Mouse (Mus musculus): ENCODE data around the gene Trim25.
"Not testable (repeated sequence)": the region's sequence is repeated elsewhere in the genome, so short reads cannot be mapped to it uniquely, and the experiment has no call there.

Trim25 gene

GRCm38 (mm10) chr11:88994492-88994891 lies 4.7 kb upstream of the Trim25 start:
- DNase-seq (ENCODE audit: low read depth, low spot score), result no peak

- no peak for DNase-seq (ENCODE audit: low read depth, low spot score)
These were observed 3.6 kb upstream of the Trim25 start for GRCm38 (mm10) chr11:88995616-88996015.

- DNase-seq (ENCODE audit: low read depth, low spot score), result peak; percentile 12
These were observed 2.7 kb upstream of the Trim25 start for GRCm38 (mm10) chr11:88996427-88996826.

- not testable (repeated sequence) for DNase-seq (ENCODE audit: low read depth, low spot score)
These were observed 1.8 kb upstream of the Trim25 start for GRCm38 (mm10) chr11:88997343-88997742.

- DNase-seq (ENCODE audit: low read depth, low spot score), result no peak
These were observed 770 bp upstream of the Trim25 start for GRCm38 (mm10) chr11:88998406-88998805.

DNA sequence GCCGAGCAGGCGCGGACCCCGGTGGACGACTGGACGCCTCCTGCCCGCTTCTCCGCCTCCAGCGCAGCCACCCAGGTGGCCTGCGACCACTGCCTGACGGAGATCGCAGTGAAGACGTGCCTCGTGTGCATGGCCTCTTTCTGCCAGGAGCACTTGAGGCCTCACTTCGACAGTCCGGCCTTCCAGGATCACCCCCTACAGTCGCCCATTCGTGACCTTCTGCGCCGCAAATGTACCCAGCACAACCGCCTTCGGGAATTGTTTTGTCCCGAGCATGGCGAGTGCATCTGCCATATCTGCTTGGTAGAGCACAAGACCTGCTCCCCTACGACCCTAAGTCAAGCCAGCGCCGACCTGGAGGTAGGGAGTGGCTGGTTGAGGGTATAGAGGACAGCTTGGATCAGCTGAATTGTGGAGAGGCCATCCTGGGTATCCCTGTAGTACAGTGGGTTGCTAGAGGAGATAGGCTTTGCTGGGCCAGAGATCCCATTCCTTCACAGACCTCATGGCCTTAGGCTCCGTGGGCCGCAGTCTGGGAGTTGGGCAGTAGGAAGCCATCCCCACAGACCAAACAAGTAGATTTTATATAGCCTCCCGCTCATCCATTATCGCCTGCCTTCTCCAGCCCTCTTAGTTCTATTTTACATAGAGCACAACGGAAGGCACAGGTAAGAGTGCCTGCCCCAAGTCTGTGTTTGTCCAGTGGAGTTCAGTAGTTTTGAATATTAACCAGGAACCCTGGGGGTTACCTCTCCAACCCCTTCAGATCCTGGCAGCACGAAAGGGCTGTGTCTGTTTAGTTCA lies 749 bp downstream of the Trim25 start:
- no peak for DNase-seq (ENCODE audit: low read depth, low spot score)

DNA sequence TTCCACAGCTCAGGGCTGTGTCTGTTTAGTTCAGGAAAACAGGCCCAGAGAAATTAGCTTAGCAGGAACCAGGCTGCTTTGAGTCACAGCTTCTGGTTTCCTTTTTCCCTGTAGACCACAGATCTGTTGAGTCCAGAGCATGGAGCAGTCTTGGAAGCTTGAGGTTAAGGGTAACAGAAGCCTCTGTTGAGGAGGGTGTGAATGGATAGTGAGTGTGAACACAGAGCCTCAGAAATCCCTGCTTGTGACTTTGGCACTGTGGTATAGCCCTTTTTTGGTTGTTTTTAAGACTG lies 1.3 kb downstream of the Trim25 start:
- DNase-seq (ENCODE audit: low read depth, low spot score), result no peak

DNA sequence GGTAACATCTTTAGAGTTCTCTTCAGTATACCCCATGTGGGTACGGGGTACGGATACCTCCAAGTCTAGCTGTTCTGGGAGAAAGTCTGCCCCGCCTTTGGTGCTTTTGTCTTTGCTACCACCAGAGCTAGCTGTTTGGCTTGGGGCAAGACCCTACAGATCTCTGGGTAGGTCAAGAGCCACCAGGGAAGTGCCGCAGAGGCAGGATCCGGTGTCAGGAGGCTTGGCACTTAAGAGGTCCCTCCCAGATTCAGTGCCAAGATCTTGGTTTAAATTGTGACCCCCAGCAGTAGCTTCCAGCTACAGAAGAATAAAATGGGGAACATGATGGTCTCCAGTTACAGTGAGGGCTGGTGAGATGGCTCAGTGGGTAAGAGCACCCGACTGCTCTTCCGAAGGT lies 2.4 kb downstream of the Trim25 start:
- DNase-seq (ENCODE audit: low read depth, low spot score), result no peak

GRCm38 (mm10) chr11:89002068-89002467 lies 2.9 kb downstream of the Trim25 start:
- DNase-seq (ENCODE audit: low read depth, low spot score), result no peak

DNA sequence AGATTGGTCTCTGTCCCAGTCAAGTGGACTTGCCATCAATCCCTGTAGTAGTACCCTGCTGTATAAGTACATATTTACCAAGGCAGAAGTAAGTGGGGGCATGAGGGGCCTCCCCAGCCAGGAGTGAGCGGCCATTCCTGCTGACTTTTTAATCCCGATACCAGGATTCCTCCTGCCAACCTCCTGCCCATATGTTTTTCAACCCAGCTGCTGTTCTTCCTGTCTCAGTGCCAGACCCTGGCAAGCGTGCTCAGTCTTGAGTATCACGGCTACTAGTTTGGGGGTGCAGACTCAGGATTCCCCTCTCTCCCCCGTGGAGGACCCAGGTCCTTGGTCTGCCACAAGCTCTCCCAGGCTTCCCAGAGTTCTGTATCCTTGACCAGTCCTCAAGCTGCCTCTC lies 3.4 kb downstream of the Trim25 start:
- DNase-seq (ENCODE audit: low read depth, low spot score), result no peak

GRCm38 (mm10) chr11:89003078-89003477 lies 3.9 kb downstream of the Trim25 start:
- DNase-seq (ENCODE audit: low read depth, low spot score), result no peak

DNA sequence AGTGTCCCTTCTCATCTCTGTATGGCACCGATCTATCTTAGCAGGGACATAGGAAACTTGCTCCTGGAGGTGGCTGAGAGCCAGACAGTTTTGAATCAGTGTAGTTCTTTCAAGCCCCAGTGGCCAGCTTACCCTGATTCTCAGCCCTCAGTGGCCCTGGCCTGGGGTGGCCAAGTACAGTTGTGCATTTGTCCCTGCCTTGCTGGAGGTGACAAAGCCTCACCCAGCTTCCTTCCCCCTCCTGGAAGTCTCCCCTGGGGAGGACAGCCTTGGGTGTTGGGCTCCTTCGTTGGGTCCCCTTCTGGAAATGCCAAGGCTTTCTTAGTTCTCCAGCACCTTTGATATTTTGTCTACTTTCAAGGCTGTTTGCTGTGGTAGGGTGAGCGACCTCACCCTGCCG lies 4.5 kb downstream of the Trim25 start:
- no peak for DNase-seq (ENCODE audit: low read depth, low spot score)

DNA sequence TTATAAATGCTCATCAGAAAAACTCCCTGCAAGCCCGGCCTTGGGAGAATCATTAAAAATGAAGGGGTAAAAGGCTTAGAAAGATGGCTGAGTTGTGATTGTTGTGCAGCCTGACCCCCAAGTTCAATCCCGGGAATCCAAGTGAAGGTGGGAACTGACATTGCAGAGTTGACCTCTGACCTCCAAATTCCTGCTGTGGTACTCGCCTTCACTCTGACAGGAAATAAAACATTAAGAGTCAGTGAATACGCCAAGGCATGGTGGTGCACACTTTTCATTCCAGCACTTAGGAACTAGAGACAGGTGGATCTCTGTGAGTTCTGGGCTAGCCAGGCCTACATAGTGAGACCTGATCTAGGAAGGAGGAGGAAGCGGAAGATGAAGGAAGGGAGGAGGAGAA lies 6.3 kb downstream of the Trim25 start:
- DNase-seq (ENCODE audit: low read depth, low spot score), result no peak

- no peak for DNase-seq (ENCODE audit: low read depth, low spot score)
These were observed 7.2 kb downstream of the Trim25 start for GRCm38 (mm10) chr11:89006404-89006803.

DNA sequence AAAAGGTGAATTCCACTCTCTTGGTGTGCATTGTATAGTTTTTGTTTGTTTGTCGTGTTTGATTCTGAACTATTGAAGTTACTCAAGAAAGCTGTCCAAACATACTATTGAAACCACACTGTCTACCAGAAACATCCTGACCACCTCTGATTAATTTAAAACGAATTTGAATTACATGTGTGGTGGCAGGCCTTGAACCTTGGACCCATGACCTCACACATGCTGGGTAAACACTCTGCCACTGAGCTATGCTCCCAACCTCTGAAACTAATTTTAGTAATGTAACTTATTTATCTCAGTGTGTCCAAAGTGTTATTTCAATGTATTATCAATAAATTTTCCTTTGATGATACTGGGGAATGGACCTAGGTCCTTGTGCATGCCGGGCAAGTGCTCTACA lies 8.4 kb downstream of the Trim25 start:
- DNase-seq (ENCODE audit: low read depth, low spot score), result no peak

DNA sequence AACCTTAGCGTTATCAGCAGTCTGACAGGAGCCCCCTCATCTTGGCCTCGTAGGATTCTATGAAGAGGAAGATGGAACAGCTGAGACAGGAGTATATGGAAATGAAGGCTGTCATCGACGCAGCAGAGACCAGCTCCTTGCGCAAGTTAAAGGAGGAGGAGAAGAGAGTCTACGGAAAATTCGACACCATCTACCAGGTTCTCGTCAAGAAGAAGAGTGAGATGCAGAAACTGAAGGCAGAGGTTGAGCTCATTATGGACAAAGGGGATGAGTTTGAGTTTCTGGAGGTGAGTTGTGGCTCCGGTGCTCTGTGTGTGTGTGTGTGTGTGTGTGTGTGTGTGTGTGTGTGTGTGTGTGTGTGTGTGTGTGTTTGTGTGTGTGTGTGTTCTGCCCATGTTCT lies 9.9 kb downstream of the Trim25 start:
- DNase-seq (ENCODE audit: low read depth, low spot score), result no peak

DNA sequence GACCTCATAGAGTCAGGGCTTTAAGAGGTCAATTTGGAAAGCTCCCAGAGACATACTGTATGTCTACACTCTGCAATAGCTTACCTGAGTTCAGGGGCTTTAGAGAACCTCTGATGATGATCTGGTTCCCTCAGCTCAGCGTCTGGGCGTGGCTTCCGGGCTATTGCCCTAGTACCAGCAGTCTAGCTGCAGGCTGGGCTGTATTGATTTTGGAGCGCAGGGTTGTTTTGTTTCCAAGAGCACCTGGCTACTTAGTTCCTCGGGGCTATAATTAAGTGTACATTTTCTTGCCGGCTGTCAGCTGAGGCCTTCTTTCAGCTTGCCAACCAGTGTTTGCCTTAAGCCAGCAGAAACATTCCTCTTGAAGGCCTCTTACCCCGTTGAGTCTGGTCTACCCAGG lies 10.3 kb downstream of the Trim25 start:
- no peak for DNase-seq (ENCODE audit: low read depth, low spot score)

- DNase-seq (ENCODE audit: low read depth, low spot score), result no peak
These were observed 13.1 kb downstream of the Trim25 start for GRCm38 (mm10) chr11:89012241-89012640.

GRCm38 (mm10) chr11:89017514-89018182 lies 18.5 kb downstream of the Trim25 start:
- DNase-seq (ENCODE audit: low read depth, low spot score), result no peak

DNA sequence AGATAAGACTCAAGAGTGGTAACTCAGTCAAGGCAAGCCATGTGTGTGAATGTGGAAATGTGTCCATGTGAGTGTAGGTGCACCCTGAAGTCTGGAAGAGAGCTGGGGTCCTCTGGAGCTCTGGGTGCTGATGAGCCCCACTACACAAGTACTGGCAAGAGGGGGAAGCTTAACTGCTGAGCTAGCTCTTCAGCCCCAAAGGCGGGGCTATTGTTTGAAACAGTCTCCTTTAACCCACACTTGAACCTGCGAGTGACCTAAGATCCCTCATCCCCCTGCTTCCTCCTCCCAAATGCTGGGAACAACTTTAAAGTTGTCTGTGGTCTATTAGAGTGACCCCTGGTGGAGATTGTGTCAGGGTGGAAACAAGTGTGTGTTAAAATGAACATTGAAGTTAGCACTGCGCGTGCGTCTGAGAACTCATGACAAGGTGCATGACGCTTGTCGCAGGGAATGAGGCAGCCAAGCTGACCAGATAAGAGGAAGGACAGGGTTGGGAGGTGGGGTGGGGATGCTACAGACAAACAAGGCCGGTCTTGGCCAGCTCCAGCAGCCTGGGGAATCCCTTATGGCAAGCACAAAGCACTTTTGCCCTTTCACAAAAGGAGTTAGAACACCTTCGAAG lies 21.6 kb downstream of the Trim25 start:
- no peak for DNase-seq (ENCODE audit: low read depth, low spot score)

GRCm38 (mm10) chr11:89021687-89022086 lies 22.5 kb downstream of the Trim25 start:
- no peak for DNase-seq (ENCODE audit: low read depth, low spot score)

DNA sequence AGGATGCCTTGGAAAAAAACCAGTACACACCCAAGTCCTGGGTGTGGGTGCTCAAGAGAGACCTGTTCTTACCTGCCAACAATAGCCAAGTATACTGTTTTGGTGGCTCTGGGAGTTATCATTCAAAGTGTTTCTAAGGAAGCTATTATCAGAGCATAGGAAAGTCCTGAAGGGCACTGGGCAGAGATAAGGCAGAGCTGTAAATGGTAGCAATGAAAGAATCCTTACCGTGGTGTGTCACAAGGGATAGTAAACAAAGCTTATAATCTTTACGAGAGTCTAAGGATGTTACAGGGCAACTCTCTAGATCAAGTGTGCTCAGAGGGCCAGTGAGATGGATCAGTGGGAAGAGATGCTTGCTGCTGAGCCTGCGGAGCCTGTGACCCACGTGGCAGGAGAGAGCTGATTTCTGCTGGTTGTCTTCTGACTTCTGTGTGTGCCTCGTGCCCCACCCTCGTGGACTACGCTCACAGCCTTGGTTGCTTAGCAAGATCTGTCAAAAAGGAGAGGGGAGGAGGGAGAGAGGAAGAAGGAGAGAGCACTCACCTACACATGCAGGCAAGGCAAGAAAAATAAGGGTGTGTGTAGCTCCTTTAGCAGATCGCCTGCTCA lies 23.1 kb downstream of the Trim25 start:
- DNase-seq (ENCODE audit: low read depth, low spot score), result peak; percentile 56

DNA sequence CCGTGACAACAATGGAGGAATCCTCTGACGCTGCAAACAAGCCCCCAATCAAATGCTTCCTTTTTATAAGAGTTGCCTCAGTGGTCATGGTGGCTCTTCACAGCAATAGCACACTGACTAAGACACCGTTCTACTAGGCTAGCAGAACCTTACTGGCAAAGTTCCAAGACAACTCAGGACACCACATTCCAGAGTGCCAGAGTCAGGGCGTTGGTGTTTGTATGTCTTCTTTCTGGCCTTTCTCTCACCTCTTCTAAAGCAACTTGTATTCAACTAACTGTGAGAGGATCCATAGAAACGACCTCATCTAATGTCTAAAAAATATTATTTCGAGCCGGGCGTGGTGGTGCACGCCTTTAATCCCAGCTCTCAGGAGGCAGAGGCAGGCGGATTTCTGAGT lies 24.3 kb downstream of the Trim25 start:
- DNase-seq (ENCODE audit: low read depth, low spot score), result no peak
